Mouse (Mus musculus): ENCODE measurements around the gene Hist1h1e.

Gene Hist1h1e

GRCm38 (mm10) chr13:23622175-23622671 lies at the start of gene Hist1h1e:
TSS of gene Hist1h1e (minus strand) at chr13:23622558.
- peak; percentile 77 for DNase-seq (ENCODE audit: low spot score)

GRCm38 (mm10) chr13:23662536-23662935 lies 40.2 kb upstream of the Hist1h1e start:
- DNase-seq (ENCODE audit: low spot score), result no peak

GRCm38 (mm10) chr13:23659636-23660366 lies 37.4 kb upstream of the Hist1h1e start:
- DNase-seq (ENCODE audit: low spot score), result no peak

- no peak for DNase-seq (ENCODE audit: low spot score)
Observed at GRCm38 (mm10) chr13:23630653-23631052, 8.3 kb upstream of the Hist1h1e start.

- DNase-seq (ENCODE audit: low spot score), result no peak
Observed at GRCm38 (mm10) chr13:23622861-23623450, 598 bp upstream of the Hist1h1e start.

- peak; percentile 72 for DNase-seq (ENCODE audit: low spot score)
Observed at GRCm38 (mm10) chr13:23621532-23622174, 705 bp downstream of the Hist1h1e start.

- DNase-seq (ENCODE audit: low spot score), result peak; percentile 54
Observed at GRCm38 (mm10) chr13:23620733-23621531, 1.4 kb downstream of the Hist1h1e start, which contains the start of gene Hist1h2be. TSS of gene Hist1h2be (minus strand) at chr13:23621124.

GRCm38 (mm10) chr13:23620056-23620732 lies 2.2 kb downstream of the Hist1h1e start:
- no peak for DNase-seq (ENCODE audit: low spot score)

GRCm38 (mm10) chr13:23611638-23612037 lies 10.7 kb downstream of the Hist1h1e start:
- DNase-seq (ENCODE audit: low spot score), result no peak

- DNase-seq (ENCODE audit: low spot score), result no peak
Observed at GRCm38 (mm10) chr13:23610393-23610792, 12.0 kb downstream of the Hist1h1e start.

GRCm38 (mm10) chr13:23609844-23610243 lies 12.5 kb downstream of the Hist1h1e start:
- no peak for DNase-seq (ENCODE audit: low spot score)

GRCm38 (mm10) chr13:23609209-23609608 lies 13.1 kb downstream of the Hist1h1e start:
- no peak for DNase-seq (ENCODE audit: low spot score)

- DNase-seq (ENCODE audit: low spot score), result no peak
Observed at GRCm38 (mm10) chr13:23605052-23605451, 17.3 kb downstream of the Hist1h1e start.

- no peak for DNase-seq (ENCODE audit: low spot score)
Observed at GRCm38 (mm10) chr13:23604452-23604851, 17.9 kb downstream of the Hist1h1e start.

GRCm38 (mm10) chr13:23603182-23603699 lies 19.1 kb downstream of the Hist1h1e start:
- no peak for DNase-seq (ENCODE audit: low spot score)

- no peak for DNase-seq (ENCODE audit: low spot score)
Observed at GRCm38 (mm10) chr13:23597957-23598356, 24.4 kb downstream of the Hist1h1e start.

GRCm38 (mm10) chr13:23595622-23596372 lies 26.6 kb downstream of the Hist1h1e start:
- no peak for DNase-seq (ENCODE audit: low spot score)

- no peak for DNase-seq (ENCODE audit: low spot score)
Observed at GRCm38 (mm10) chr13:23595185-23595584, 27.2 kb downstream of the Hist1h1e start.

- DNase-seq (ENCODE audit: low spot score), result no peak
Observed at GRCm38 (mm10) chr13:23593051-23593770, 29.1 kb downstream of the Hist1h1e start.

GRCm38 (mm10) chr13:23592614-23593013 lies 29.7 kb downstream of the Hist1h1e start:
- DNase-seq (ENCODE audit: low spot score), result no peak

All from ovary, adult 18-20 months (tissue).